Mouse (Mus musculus): ENCODE data around the gene Map2k3.

DNA sequence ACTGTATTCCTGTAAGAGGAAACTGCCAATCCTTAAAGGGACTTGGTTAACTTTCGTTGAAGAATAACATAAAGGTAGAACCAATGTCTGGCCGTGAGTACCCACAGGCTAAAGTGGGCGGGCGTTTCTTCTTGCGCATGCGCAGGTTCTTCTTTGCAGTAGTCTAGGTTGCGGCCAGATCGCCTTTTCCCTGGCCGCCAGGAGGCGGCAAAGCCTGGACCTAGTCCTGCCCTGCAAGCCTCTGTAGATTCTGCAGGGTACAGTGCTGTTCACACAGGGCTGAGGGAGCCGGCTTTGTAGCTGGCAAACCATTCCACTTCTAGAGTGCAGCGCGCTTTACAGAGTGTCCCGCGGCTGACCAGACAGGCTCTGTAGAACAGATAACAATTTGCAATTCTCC, 22.0 kb downstream of the Map2k3 start:
- TF ChIP-seq EP300 (IDR thresholded peaks at IDR 0.05) (no peak), CTCF (IDR thresholded peaks at IDR 0.05) (peak; percentile 92)
